Mouse (Mus musculus): ENCODE measurements around the gene Gdf7.

- TF ChIP-seq GATA1 (IDR thresholded peaks at IDR 0.05; ENCODE audit: low read length) (no peak), TAL1 (IDR thresholded peaks at IDR 0.05; ENCODE audit: low read length) (no peak)
Observed at GRCm38 (mm10) chr12:8348733-8349513, 47.2 kb upstream of the Gdf7 start.
